Mouse (Mus musculus) forelimb bud, embryonic 11.5 days (tissue): Measurements from ENCODE around the gene Pjvk.
"Not testable (repeated sequence)": the region's sequence is repeated elsewhere in the genome, so short reads cannot be mapped to it uniquely, and the experiment has no call there.

Source experiments
- DNase-seq: peaks from one replicate; pipeline ENCODE4 v3.0.0-alpha.2; 2012; ENCODE audit warnings: low read depth, low spot score

Pjvk gene

DNA sequence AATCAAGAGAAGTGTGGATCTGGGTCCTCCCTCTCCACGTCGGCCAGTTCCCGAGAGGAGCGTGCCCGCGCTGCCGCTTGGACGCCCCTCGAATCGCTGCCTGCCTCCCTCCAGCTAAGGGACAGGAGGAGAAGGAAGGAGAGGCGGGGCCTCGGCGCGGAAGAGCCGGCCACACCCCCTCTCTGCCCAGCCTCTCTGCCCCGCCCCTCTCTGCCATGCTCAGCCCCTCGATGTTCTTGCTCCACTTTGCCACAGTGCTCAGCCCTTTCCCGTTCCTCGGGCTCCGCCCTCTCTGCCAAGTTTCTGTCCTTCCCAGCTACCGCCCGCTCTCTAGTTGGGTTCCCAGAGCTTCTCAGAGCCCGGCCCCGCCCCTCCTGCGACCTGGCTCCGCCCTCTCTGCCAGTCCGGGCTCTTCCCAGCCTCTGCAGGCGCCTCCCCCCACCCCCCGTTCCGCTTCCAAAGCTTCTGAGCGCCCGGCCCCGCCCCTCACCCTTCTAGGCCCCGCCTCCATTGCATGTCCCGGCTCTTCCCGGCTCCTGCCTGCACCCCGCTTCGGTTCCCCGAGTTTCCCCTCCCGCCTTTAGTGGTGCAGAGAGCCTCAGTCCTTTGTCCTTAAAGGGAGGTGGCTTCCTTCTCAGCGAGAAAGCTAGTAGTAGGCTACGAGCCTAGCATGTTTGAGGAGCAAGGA, at the start of gene Pjvk, which contains the start of gene Prkra:
Pjvk (plus strand) TSS at position 594 of the 688 bp plus-strand sequence.
Prkra (minus strand) TSS at position 133 of the 688 bp plus-strand sequence.
- peak; percentile 99 for DNase-seq

DNA sequence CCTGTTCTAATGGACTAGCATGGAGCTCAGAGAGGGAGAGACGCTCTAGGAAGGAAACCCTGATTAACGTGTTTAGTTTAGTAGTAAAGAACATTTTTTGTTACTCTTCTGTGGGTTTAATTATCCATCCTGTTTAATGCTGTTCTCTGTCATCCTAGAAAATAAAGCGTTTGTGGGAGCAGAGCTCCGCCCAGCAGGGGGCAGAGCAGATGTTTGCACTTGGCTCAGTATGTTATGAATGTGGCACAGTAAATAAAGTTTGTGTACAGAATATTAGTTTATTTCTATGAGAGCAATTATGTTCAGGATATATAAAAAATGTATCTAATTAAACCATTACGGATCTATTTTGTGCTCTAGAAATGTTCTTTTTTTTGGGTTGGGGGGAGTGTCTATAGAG, 49.1 kb upstream of the Pjvk start:
- DNase-seq: no peak

- DNase-seq: no peak
Measured at GRCm38 (mm10) chr2:76602256-76602655, 46.0 kb upstream of the Pjvk start.

- DNase-seq: no peak
Measured at GRCm38 (mm10) chr2:76606704-76607103, 41.6 kb upstream of the Pjvk start.

DNA sequence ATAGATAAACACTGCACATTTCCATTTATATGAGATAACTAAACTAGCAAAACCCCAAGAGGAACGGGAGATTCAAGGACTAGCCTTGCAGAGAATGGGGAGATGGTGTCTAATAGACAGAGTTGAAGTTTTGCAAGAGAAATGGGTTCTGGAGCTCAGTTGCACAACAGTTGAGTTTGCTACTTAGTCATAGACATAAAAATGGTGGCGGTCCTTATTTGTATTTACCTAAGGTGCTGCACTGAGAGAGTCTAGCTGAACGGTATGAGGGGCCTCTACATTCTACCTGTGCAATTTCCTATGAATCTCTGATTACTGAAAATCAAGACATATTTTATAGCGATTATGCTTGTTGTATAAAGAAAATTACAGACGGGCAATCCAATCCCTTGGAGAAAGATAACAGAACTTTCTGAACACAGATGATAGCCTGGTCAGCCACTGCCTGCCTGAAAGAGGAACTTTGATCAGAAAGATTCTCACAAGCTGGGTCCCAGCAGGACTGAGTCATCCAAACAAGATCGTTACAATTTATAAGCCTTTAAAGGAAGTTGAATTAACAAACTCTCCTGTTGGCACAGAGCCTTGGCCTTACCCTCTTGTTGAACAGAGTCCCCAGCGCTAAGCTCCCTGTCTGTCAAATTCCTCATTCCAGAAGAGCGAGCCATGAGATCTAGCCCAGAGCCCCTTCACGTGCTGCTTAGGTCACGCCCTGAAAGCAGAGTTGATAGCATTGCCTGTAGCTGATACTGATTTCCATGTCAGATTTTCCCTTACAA, 37.8 kb upstream of the Pjvk start:
- no peak for DNase-seq

GRCm38 (mm10) chr2:76611996-76612395, 36.3 kb upstream of the Pjvk start:
- DNase-seq: no peak

DNA sequence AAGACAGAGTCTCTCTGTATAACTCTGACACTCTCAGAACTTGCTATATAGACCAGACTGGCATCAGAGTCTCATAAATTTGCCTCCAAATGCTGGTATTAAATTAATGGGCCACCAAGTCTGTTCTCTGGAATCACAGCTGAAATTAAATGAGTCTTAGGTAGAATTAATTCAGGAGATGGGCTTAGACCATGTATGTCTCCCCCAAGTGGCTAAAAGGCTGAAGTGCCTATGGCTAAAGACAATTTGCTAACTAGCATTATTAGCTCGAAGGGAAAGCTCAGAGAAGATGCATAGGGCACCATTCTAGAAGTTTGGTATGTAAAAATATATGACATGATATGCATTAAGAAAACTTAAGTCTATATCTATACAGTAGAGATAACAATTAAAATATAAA, 30.2 kb upstream of the Pjvk start:
- DNase-seq: peak; percentile 54

GRCm38 (mm10) chr2:76620188-76620587, 28.1 kb upstream of the Pjvk start:
- no peak for DNase-seq

- DNase-seq: no peak
Measured at GRCm38 (mm10) chr2:76621724-76622123, 26.6 kb upstream of the Pjvk start.

DNA sequence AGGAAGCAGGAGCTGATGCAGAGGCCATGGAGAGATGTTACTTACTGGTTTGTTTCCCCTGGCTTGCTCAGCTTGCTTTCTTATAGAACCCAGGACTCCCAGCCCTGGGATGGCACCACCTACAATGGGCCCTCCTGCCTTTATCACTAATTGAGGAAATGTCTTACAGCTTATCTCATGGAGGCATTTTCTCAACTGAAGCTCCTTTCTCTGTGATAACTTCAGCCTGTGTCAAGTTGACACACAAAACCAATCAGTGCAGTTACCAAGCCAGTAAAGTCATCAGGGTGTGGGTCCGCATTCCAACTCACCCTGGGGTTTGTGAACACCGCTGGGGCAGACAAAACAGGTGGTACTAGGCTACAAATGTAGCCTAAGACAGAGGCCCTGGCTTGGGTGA, 26.0 kb upstream of the Pjvk start:
- DNase-seq: not testable (repeated sequence)

GRCm38 (mm10) chr2:76630293-76630692, 18.0 kb upstream of the Pjvk start:
- DNase-seq: no peak

DNA sequence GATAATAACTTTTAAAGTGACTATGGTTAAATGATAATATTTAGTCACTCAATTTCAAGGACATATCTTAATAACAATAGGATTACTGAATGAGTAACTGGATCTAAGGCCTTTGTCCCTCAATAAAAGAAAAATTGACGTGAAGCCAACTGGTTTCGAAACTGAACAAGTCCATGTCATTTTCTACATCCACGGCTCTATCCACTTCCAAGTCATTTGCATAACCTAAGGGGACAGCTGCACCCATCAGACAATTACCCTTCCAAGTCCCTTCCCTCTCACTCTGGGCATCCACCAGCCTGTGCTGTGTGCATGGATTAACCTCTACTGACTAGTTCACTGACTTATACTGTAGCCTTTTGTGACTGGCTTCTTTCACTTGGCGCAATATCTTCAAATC, 16.7 kb upstream of the Pjvk start:
- no peak for DNase-seq

- DNase-seq: no peak
Measured at GRCm38 (mm10) chr2:76639637-76640036, 8.6 kb upstream of the Pjvk start.

GRCm38 (mm10) chr2:76643801-76644200, 4.5 kb upstream of the Pjvk start:
- no peak for DNase-seq

DNA sequence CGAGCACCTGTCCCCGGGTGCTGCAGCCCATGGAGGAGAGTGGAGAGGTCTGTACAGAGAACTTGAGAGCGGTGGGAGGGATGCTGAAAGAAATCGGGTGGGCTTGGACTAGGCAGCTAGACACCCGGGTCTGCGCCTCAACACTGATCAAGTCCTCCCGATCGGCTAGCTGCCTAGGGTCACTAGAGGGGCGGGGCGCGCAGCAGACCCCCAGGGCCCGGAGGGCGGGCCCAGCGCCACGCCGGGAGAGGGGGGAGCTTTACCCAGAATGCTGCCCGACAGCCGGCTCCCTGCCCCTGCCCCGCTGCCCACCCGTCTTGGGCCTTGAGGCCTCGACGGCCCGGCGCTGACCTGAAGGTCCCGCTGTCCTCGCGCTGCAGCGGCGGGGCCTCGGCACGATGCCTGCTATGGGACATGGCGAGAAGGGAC, 821 bp upstream of the Pjvk start:
- peak; percentile 48 for DNase-seq

DNA sequence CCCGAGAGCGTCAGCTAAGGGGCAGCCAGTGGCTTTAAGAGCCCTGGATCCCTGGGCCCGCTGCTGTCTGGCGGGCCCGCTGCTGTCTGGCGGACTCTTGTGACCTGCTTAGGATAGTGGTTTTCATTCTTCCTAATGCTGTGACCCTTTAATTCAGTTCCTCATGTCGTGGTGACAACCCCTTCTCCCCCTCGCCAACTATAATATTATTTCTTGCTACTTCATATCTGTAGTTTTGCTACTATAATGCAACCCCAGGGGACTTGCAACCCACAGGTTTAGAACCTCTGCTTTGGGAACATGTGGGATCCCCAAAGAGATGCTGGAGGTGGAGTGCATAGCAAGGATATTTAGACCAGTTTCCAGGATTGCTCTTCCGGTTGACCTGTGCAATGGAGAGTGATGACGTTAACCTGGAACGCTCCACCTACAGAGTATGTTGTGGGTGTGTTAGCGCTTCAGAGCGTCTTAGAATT, 428 bp downstream of the Pjvk start:
- DNase-seq: peak; percentile 48

DNA sequence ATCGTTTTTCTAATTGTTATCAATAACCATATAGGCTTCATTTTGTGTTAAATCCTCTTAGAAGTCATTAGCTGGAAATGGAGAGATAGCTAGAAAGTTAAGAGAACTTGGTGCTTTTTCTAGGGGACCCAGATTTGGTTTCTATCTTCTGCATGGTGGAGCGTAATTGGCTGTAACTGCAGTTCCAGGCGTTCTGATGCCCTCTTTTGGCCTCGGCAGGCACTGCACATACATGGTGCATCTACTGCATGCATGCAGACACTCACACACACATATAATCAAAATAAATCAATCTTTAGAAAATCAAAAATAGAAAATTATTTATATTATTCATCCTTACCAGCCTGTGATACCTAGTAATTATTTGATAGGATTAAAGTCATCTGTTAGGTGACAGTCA, 4.8 kb downstream of the Pjvk start:
- DNase-seq: no peak

DNA sequence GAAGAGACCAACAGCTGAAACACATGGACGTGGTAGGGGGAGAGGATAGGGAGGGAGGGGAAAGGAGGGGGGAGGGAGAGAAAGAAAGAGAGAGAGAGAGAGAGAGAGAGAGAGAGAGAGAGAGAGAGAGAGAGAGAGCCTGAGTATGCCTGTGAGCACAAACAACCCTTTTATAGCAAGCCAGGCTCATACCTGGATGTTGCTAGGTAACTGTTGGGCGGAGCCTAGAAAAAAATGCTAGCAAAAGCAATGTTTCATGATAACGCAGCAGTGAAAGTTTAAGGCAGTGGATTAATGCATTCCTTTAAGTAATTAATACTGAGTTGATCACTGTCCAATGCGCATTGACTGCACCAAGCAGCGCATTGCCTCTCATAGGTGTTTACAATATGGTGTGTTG, 6.4 kb downstream of the Pjvk start:
- DNase-seq: no peak

- DNase-seq: no peak
Measured at GRCm38 (mm10) chr2:76655444-76655843, 7.2 kb downstream of the Pjvk start.

- DNase-seq: peak; percentile 18
Measured at GRCm38 (mm10) chr2:76655982-76656381, 7.7 kb downstream of the Pjvk start.

DNA sequence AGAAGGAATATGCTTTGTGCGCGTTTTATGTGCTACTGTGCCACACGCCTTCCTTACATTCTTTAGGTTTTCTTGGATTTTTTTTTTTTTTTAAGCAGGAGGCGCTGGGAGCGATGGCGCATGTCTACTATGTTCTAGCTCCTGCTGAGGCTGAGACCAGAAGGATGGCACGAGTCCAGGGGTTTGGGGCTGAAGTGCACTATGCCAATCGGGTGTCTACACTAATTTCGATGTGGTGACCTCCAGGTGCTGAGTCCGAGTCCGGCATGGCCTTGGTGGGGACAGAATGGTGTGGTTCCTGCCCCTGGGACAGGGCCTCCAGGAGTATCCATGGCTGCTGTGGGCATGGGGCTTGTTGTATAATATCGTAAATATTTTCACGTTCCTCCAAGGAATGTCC, 10.3 kb downstream of the Pjvk start:
- DNase-seq: no peak

DNA sequence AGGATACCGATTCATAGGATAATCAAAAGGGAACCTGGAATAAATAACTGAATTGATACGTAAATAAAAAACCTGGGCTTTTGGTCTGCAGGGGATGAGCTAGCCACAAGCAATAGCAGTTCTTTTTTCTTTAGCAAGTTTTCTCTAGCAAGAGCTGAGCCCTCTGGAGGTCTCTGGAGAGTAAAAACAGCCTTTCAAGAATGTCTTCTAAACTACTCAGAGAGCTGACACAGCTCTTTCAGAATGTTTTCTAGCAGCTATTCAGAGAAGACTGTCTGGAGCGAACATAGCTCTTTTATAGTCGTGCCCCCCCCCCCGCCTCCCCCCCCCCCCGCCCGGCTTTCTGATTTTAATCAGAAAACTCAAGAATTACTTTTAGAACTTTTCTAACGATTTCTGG, 11.1 kb downstream of the Pjvk start:
- no peak for DNase-seq

GRCm38 (mm10) chr2:76665531-76665930, 17.3 kb downstream of the Pjvk start:
- DNase-seq: no peak
